Mouse (Mus musculus) layer of hippocampus, postnatal 14 days (tissue): ENCODE data around the gene Rdh16f1. TPM values are rescaled to one million over a fixed set of nuclear protein-coding genes. Genes with fewer than 3 reads are reported as not detected.
"Not testable (repeated sequence)": the region's sequence is repeated elsewhere in the genome, so short reads cannot be mapped to it uniquely, and the experiment has no call there.

Experiments
- DNase-seq, 2 experiments: peaks; one replicate each; pipeline ENCODE4 v3.0.0; 2021 to 2022; ENCODE audit warnings: low spot score in 2 of 2, mixed read lengths in 1 of 2
- total RNA-seq, 2 experiments: library from RNA; stranded (reverse); gene quantifications; 2 replicates each; pipeline ENCODE4 v1.2.3; 2021

The Rdh16f1 gene
- total RNA-seq, 2 experiments from 2014 or later = 0.25 to 0.76 TPM

GRCm38 (mm10) chr10:127825386-127825785, 65.8 kb downstream of the Rdh16f1 start:
- DNase-seq = peak in 1 of 2 experiments; percentile 3

GRCm38 (mm10) chr10:127829121-127829520, 69.5 kb downstream of the Rdh16f1 start:
- DNase-seq = no peak

- DNase-seq = not testable (repeated sequence)
These were observed 74.6 kb downstream of the Rdh16f1 start for GRCm38 (mm10) chr10:127834186-127834585.

- DNase-seq = no peak
These were observed 75.7 kb downstream of the Rdh16f1 start for GRCm38 (mm10) chr10:127835292-127835691.

- not testable (repeated sequence) for DNase-seq
These were observed 78.2 kb downstream of the Rdh16f1 start for GRCm38 (mm10) chr10:127837793-127838192.

- DNase-seq = no peak
These were observed 79.0 kb downstream of the Rdh16f1 start for GRCm38 (mm10) chr10:127838539-127838938.

GRCm38 (mm10) chr10:127840776-127841175, 81.2 kb downstream of the Rdh16f1 start:
- DNase-seq = no peak

Other genes with a start within 250 kb of the Rdh16f1 start
- 1 to 10 TPM; 4.8 to 6.9 TPM for gene Ndufa4l2, start 244.8 kb upstream of the Rdh16f1 start, total RNA-seq
- gene Shmt2, start 237.3 kb upstream of the Rdh16f1 start, total RNA-seq = 10 to 100 TPM; 33.0 to 35.5 TPM
- 1 to 10 TPM; 2.7 TPM for gene Nxph4, start 225.2 kb upstream of the Rdh16f1 start, total RNA-seq
- gene Lrp1, start 138.6 kb upstream of the Rdh16f1 start, total RNA-seq = 100 to 1,000 TPM; 287 to 301 TPM
- 1 to 10 TPM; 6.1 to 6.2 TPM for gene Stat6, start 116.8 kb upstream of the Rdh16f1 start, total RNA-seq
- 1 to 10 TPM; 3.5 to 5.7 TPM for gene Nemp1, start 92.9 kb upstream of the Rdh16f1 start, total RNA-seq
- gene Nab2, start 91.2 kb upstream of the Rdh16f1 start, total RNA-seq = 10 to 100 TPM; 33.3 to 36.9 TPM
- under 1 TPM; 0.48 to 0.76 TPM for gene Myo1a, start 54.6 kb upstream of the Rdh16f1 start, total RNA-seq
- gene Tac2, start 35.3 kb upstream of the Rdh16f1 start, total RNA-seq = 1 to 10 TPM; 5.2 to 6.3 TPM
- 1 to 10 TPM; 9.1 to 9.5 TPM for gene Zbtb39, start 20.2 kb upstream of the Rdh16f1 start, total RNA-seq
- 1 to 10 TPM; 1.6 TPM for gene Gpr182, start 8.1 kb upstream of the Rdh16f1 start, total RNA-seq
- under 1 TPM; 0.09 to 0.24 TPM for gene Rdh1, start 66 bp upstream of the Rdh16f1 start, total RNA-seq
- gene Rdh9, start 16.6 kb downstream of the Rdh16f1 start, total RNA-seq = not detected
- under 1 TPM; 0.12 to 0.21 TPM for gene Rdh16, start 41.4 kb downstream of the Rdh16f1 start, total RNA-seq
- not detected for gene Rdh19, start 90.1 kb downstream of the Rdh16f1 start, total RNA-seq
- gene Rdh16f2, start 106.7 kb downstream of the Rdh16f1 start, total RNA-seq = not detected
- not detected for gene Rdh7, start 129.0 kb downstream of the Rdh16f1 start, total RNA-seq
- gene Sdr9c7, start 138.7 kb downstream of the Rdh16f1 start, total RNA-seq = under 1 TPM in 1 of 2 experiments, not detected in 1; 0.12 TPM
- not detected for gene Hsd17b6, start 247.8 kb downstream of the Rdh16f1 start, total RNA-seq